Mouse (Mus musculus): ENCODE data around the gene Stap2. TPM values are rescaled to one million over a fixed set of nuclear protein-coding genes. Genes with fewer than 3 reads are reported as not detected.

The Stap2 gene
- 0.98 and 1.5 TPM in 2 replicates for polyA plus RNA-seq (2012; ENCODE audit: insufficient read depth, insufficient read length, missing spikeins)

- peaks cover 9% of the 10 kb centered on the region for H3K4me1 ChIP-seq (ENCODE audit: control insufficient read depth, insufficient read depth, low read length)
- TF ChIP-seq CTCF (IDR thresholded peaks at IDR 0.05; ENCODE audit: low read depth, low read length), result no peak
- no peak for TF ChIP-seq POLR2A (IDR thresholded peaks at IDR 0.05; ENCODE audit: borderline replicate concordance, low read depth, low read length)
- H3K27ac ChIP-seq (ENCODE audit: insufficient read depth, low read depth, low read length), result no peak within 1 kb of the TSS
- H3K4me3 ChIP-seq (ENCODE audit: insufficient read depth, low read length), result no peak within 1 kb of the TSS
Observed at GRCm38 (mm10) chr17:56005415-56006061, at the start of gene Stap2, which contains the start of gene Mpnd. Stap2 (minus strand) TSS chr17:56005584. Mpnd (plus strand) TSS chr17:56005711.

GRCm38 (mm10) chr17:56054938-56055337 lies 49.6 kb upstream of the Stap2 start:
- TF ChIP-seq POLR2A (IDR thresholded peaks at IDR 0.05; ENCODE audit: borderline replicate concordance, low read depth, low read length), result no peak
- no peak for TF ChIP-seq CTCF (IDR thresholded peaks at IDR 0.05; ENCODE audit: low read depth, low read length)

GRCm38 (mm10) chr17:56051369-56051768 lies 46.0 kb upstream of the Stap2 start:
- Histone ChIP-seq H3K4me3 (ENCODE audit: insufficient read depth, low read length) (no peak overlapping the region), H3K27ac (ENCODE audit: insufficient read depth, low read depth, low read length) (no peak overlapping the region), H3K4me1 (ENCODE audit: control insufficient read depth, insufficient read depth, low read length) (no peaks in the 10 kb centered on the region)
- TF ChIP-seq CTCF (IDR thresholded peaks at IDR 0.05; ENCODE audit: low read depth, low read length) (no peak), POLR2A (IDR thresholded peaks at IDR 0.05; ENCODE audit: borderline replicate concordance, low read depth, low read length) (no peak)

More at GRCm38 (mm10) chr17:56054938-56055337, 49.6 kb upstream of the Stap2 start:
- H3K27ac ChIP-seq (ENCODE audit: insufficient read depth, low read depth, low read length), result no peak overlapping the region
- no peak overlapping the region for H3K4me3 ChIP-seq (ENCODE audit: insufficient read depth, low read length)
- no peaks in the 10 kb centered on the region for H3K4me1 ChIP-seq (ENCODE audit: control insufficient read depth, insufficient read depth, low read length)

- Histone ChIP-seq H3K4me3 (ENCODE audit: insufficient read depth, low read length) (peak overlapping the region; percentile 69), H3K4me1 (ENCODE audit: control insufficient read depth, insufficient read depth, low read length) (peaks cover 16% of the 10 kb centered on the region), H3K27ac (ENCODE audit: insufficient read depth, low read depth, low read length) (0 out of 2 replicates have a peak overlapping the region, but pooled peaks have one; percentile 11)
- no peak for TF ChIP-seq CTCF (IDR thresholded peaks at IDR 0.05; ENCODE audit: low read depth, low read length)
- no peak for TF ChIP-seq POLR2A (IDR thresholded peaks at IDR 0.05; ENCODE audit: borderline replicate concordance, low read depth, low read length)
Observed at GRCm38 (mm10) chr17:56040857-56041163, 35.4 kb upstream of the Stap2 start.

GRCm38 (mm10) chr17:56040030-56040856 lies 34.9 kb upstream of the Stap2 start, which contains the start of gene Chaf1a:
Chaf1a (plus strand) TSS chr17:56040439.
- Histone ChIP-seq H3K4me1 (ENCODE audit: control insufficient read depth, insufficient read depth, low read length) (peaks cover 16% of the 10 kb centered on the region), H3K27ac (ENCODE audit: insufficient read depth, low read depth, low read length) (peak within 1 kb of the TSS; percentile 52), H3K4me3 (ENCODE audit: insufficient read depth, low read length) (peak within 1 kb of the TSS; percentile 69)
- TF ChIP-seq POLR2A (IDR thresholded peaks at IDR 0.05; ENCODE audit: borderline replicate concordance, low read depth, low read length) (0 out of 2 replicates have a peak, but pooled peaks have one; percentile 37), CTCF (IDR thresholded peaks at IDR 0.05; ENCODE audit: low read depth, low read length) (no peak)

- Histone ChIP-seq H3K4me1 (ENCODE audit: control insufficient read depth, insufficient read depth, low read length) (peaks cover 23% of the 10 kb centered on the region), H3K27ac (ENCODE audit: insufficient read depth, low read depth, low read length) (peak overlapping the region; percentile 52; the same call in 1 of the 2 replicates), H3K4me3 (ENCODE audit: insufficient read depth, low read length) (peak overlapping the region; percentile 41; the same call in 1 of the 2 replicates)
- no peak for TF ChIP-seq POLR2A (IDR thresholded peaks at IDR 0.05; ENCODE audit: borderline replicate concordance, low read depth, low read length)
Observed at GRCm38 (mm10) chr17:56039345-56039744, 34.0 kb upstream of the Stap2 start.

GRCm38 (mm10) chr17:56038583-56039261 lies 33.3 kb upstream of the Stap2 start:
- Histone ChIP-seq H3K4me3 (ENCODE audit: insufficient read depth, low read length) (no peak overlapping the region), H3K4me1 (ENCODE audit: control insufficient read depth, insufficient read depth, low read length) (peaks cover 27% of the 10 kb centered on the region), H3K27ac (ENCODE audit: insufficient read depth, low read depth, low read length) (no peak overlapping the region)
- no peak for TF ChIP-seq POLR2A (IDR thresholded peaks at IDR 0.05; ENCODE audit: borderline replicate concordance, low read depth, low read length)
- no peak for TF ChIP-seq CTCF (IDR thresholded peaks at IDR 0.05; ENCODE audit: low read depth, low read length)

GRCm38 (mm10) chr17:56036901-56037287 lies 31.5 kb upstream of the Stap2 start:
- Histone ChIP-seq H3K4me1 (ENCODE audit: control insufficient read depth, insufficient read depth, low read length) (peaks cover 40% of the 10 kb centered on the region), H3K4me3 (ENCODE audit: insufficient read depth, low read length) (peak overlapping the region; percentile 63), H3K27ac (ENCODE audit: insufficient read depth, low read depth, low read length) (no peak overlapping the region)
- no peak; the same call in 1 of the 2 replicates for TF ChIP-seq CTCF (IDR thresholded peaks at IDR 0.05; ENCODE audit: low read depth, low read length)

- H3K27ac ChIP-seq (ENCODE audit: insufficient read depth, low read depth, low read length), result peak within 1 kb of the TSS; percentile 79
- H3K4me3 ChIP-seq (ENCODE audit: insufficient read depth, low read length), result peak within 1 kb of the TSS; percentile 96
- H3K4me1 ChIP-seq (ENCODE audit: control insufficient read depth, insufficient read depth, low read length), result peaks cover 42% of the 10 kb centered on the region
- TF ChIP-seq POLR2A (IDR thresholded peaks at IDR 0.05; ENCODE audit: borderline replicate concordance, low read depth, low read length) (no peak), CTCF (IDR thresholded peaks at IDR 0.05; ENCODE audit: low read depth, low read length) (peak; percentile 64)
Observed at GRCm38 (mm10) chr17:56036176-56036900, 31.0 kb upstream of the Stap2 start, which contains the start of gene Sh3gl1. Sh3gl1 (minus strand) TSS chr17:56036635.

Data from bone marrow macrophage, adult 2 months (primary cell).